Mouse (Mus musculus) testis, adult 2 months (tissue): ENCODE measurements around the gene 6430548M08Rik.

ENCODE experiments used
- CTCF ChIP-seq: fragments of 200-500 bp; IDR thresholded peaks from 2 replicates; pipeline ENCODE4 v1.5.1; 2012; ENCODE audit warnings: low read depth, mild to moderate bottlenecking, inconsistent platforms, low read length, moderate library complexity; ENCODE audit not compliant: control insufficient read depth, insufficient read depth, insufficient replicate concordance
- POLR2A ChIP-seq: fragments of 200-500 bp; IDR thresholded peaks from 2 replicates; pipeline ENCODE4 v1.6.1; 2012; ENCODE audit warnings: low read depth, mild to moderate bottlenecking, inconsistent platforms, low read length, moderate library complexity; ENCODE audit not compliant: control insufficient read depth

GRCm38 (mm10) chr8:120152636-120153035, 38.7 kb downstream of the 6430548M08Rik start:
- TF ChIP-seq CTCF: no peak
- no peak for TF ChIP-seq POLR2A
